Mouse (Mus musculus) C2C12 (cell line): ENCODE data around the gene Asic2.

Source experiments
- CEBPB ChIP-seq: IDR thresholded peaks from one replicate; pipeline ENCODE4 v1.6.1; 2011; ENCODE audit warnings: low read depth, mild to moderate bottlenecking, control low read depth, moderate library complexity
- CTCF ChIP-seq: IDR thresholded peaks from one replicate; pipeline ENCODE4 v1.5.1; 2011; ENCODE audit not compliant: control insufficient read depth, insufficient read depth, insufficient read length
- MYOG ChIP-seq: IDR thresholded peaks from one replicate; pipeline ENCODE4 v1.6.1; 2011; ENCODE audit not compliant: control insufficient read depth, insufficient read length; ENCODE audit errors: extremely low read depth
- USF1 ChIP-seq: IDR thresholded peaks from one replicate; pipeline ENCODE4 v1.6.1; 2011; ENCODE audit warnings: low read depth, mild to moderate bottlenecking, control low read depth, moderate library complexity

DNA sequence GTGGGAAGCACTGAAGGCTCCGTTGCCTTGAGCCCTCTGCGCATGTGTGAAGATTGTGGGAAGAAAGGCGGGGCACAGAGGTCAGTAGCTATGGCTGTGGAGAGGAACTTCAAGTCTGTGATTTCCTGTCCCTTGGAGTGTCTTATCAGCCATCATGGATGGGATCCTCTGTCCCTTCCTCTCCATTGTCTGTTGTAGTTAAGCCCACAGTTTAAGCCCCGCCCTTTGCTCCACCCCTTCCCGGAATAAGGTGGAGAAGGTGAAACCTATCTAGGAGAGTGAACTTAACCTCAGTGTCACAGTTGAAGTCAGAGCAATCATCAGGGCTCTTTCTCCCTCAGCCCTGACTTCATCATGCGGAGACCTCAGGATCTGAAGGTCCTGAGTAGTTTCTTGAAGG lies 347.7 kb downstream of the Asic2 start:
- TF ChIP-seq CTCF (no peak), MYOG (no peak), USF1 (no peak), CEBPB (no peak)
